Mouse (Mus musculus) kidney, embryonic 14.5 days (tissue): ENCODE measurements around the gene Acod1. TPM values are rescaled to one million over a fixed set of nuclear protein-coding genes. Genes with fewer than 3 reads are reported as not detected.
A peak's percentile ranks its signal among the peaks of the same experiment; 100 is the strongest.

ENCODE experiments used
- ATAC-seq: fragments of 200-750 bp; cut with Nextera tagmentation; 2 replicates; pipeline ENCODE4 v1.8.0; 2017; ENCODE audit warnings: moderate number of reproducible peaks, mild to moderate bottlenecking, moderate TSS enrichment, moderate library complexity; ENCODE audit not compliant: low FRiP score, low TSS enrichment
- H3K27ac ChIP-seq: fragments of 300-500 bp; sonication (generic); 2 replicates; pipeline ENCODE4 v1.5.1; 2014; ENCODE audit warnings: low read depth, mild to moderate bottlenecking, low read length, moderate library complexity, mixed read lengths
- H3K27me3 ChIP-seq: fragments of 300-500 bp; sonication (generic); 2 replicates; pipeline ENCODE4 v1.6.1; 2014; ENCODE audit warnings: mild to moderate bottlenecking, low read length; ENCODE audit not compliant: control insufficient read depth, insufficient read depth
- H3K36me3 ChIP-seq: fragments of 300-500 bp; sonication (generic); 2 replicates; pipeline ENCODE4 v1.6.1; 2014; ENCODE audit warnings: low read length, mixed read lengths; ENCODE audit not compliant: control insufficient read depth, insufficient read depth
- H3K4me1 ChIP-seq: fragments of 300-500 bp; sonication (generic); 2 replicates; pipeline ENCODE4 v1.6.1; 2014; ENCODE audit warnings: low read length, mixed read lengths; ENCODE audit not compliant: control insufficient read depth, insufficient read depth
- H3K4me2 ChIP-seq: fragments of 300-500 bp; sonication (generic); replicated peaks from 2 replicates; pipeline ENCODE4 v1.6.1; 2014; ENCODE audit warnings: low read depth, mild to moderate bottlenecking, low read length
- H3K4me3 ChIP-seq: fragments of 300-500 bp; sonication (generic); 2 replicates; pipeline ENCODE4 v1.5.1; 2014; ENCODE audit warnings: mild to moderate bottlenecking, low read length
- H3K9ac ChIP-seq: fragments of 300-500 bp; sonication (generic); 2 replicates; pipeline ENCODE4 v1.6.1; 2014; ENCODE audit warnings: low read depth, mild to moderate bottlenecking, low read length, moderate library complexity
- H3K9me3 ChIP-seq: fragments of 300-500 bp; sonication (generic); 2 replicates; pipeline ENCODE4 v1.6.1; 2016; ENCODE audit warnings: low read length; ENCODE audit not compliant: control insufficient read depth
- WGBS: fragments of 180-500 bp; shearing (Covaris S2); extraction: QIAGEN DNeasy Blood & Tissue Kit; methylation state at CpG from one replicate; pipeline ENCODE4 v1.1.7; 2014; 5-methylcytosine and 5-hydroxymethylcytosine counted together
- polyA plus RNA-seq: library from polyadenylated mRNA; unstranded; fragments of >200 nt; fragmentation: Nextera tagmentation; extraction: Ambion mirVana; gene quantifications from 2 replicates; pipeline ENCODE4 v1.2.1, GENCODE M21; 2014

Acod1 gene
- polyA plus RNA-seq, 1 experiment from 2014 or later, result not detected

DNA sequence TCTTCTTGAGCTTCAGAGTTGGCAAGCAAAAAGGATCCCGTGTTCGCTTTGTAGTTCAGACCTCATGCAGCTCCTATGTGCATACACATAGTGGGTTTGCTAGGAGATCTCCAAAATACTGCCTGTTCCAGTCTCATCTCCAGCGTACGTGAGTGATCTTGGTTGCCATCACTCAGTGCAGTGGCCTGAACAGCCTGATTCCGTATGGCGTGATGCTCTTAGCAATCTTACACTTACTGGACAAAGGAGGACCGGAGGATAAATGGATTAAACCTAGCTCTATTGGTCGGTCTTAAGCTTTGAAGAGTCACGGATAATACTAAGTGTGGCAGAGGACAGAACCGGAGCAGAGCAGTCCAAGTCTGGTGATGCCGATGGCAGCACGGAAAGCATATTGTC is 22.7 kb downstream of the Acod1 start:
- Histone ChIP-seq H3K4me3 (peak overlapping the region; percentile 71), H3K27ac (peak overlapping the region; percentile 30; the same call in 1 of the 2 replicates), H3K4me2 (peak overlapping the region; percentile 93), H3K36me3 (peaks cover 15% of the 10 kb centered on the region; the same call in 1 of the 2 replicates), H3K4me1 (0 out of 2 replicates have a peak, but pooled peaks cover 3% of the 10 kb centered on the region), H3K9ac (peak overlapping the region; percentile 77; the same call in 1 of the 2 replicates), H3K27me3 (no peaks in the 10 kb centered on the region), H3K9me3 (no peaks in the 10 kb centered on the region)
- 17% methylated on average over 12 of the region's 12 CpGs for WGBS
- ATAC-seq, result no peak; the same call in 1 of the 2 replicates

- no peaks in the 10 kb centered on the region for H3K9me3 ChIP-seq
- peaks cover 15% of the 10 kb centered on the region; the same call in 1 of the 2 replicates for H3K36me3 ChIP-seq
- WGBS, result under 1% methylated on average over 61 of the region's 65 CpGs
- H3K4me1 ChIP-seq, result 0 out of 2 replicates have a peak, but pooled peaks cover 3% of the 10 kb centered on the region
- H3K9ac ChIP-seq, result peak within 1 kb of the TSS; percentile 77
- H3K27ac ChIP-seq, result peak within 1 kb of the TSS; percentile 83
- H3K4me3 ChIP-seq, result peak within 1 kb of the TSS; percentile 71
- no peaks in the 10 kb centered on the region for H3K27me3 ChIP-seq
- ATAC-seq, result peak; percentile 99
- H3K4me2 ChIP-seq, result peak within 1 kb of the TSS; percentile 93
Measured at GRCm38 (mm10) chr14:103069864-103070611, 23.3 kb downstream of the Acod1 start, which contains the start of gene Cln5. Cln5 (plus strand) TSS chr14:103070216.

DNA sequence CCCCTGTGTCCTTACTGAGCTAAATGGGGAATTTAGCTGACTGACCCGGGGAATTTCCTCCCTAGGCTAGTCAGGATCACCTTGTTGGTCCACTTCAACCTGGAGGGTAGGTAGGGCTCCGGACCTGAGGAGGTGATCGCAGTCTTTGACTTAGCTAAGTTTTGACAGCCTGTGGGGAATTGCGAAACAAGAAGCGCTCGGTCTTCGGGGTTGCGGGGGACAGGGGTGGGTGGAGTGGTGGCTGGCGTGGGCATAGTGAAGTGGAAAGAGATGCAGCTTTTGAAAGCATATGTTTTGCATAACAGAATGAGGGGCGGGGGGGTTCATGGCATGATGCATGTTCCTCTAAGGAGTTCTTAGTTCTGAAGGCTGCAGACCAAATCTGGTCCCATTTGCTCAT is 24.0 kb downstream of the Acod1 start:
- Histone ChIP-seq H3K36me3 (peaks cover 19% of the 10 kb centered on the region; the same call in 1 of the 2 replicates), H3K4me2 (peak overlapping the region; percentile 93), H3K27me3 (no peaks in the 10 kb centered on the region), H3K27ac (no peak overlapping the region), H3K4me3 (peak overlapping the region; percentile 71), H3K9me3 (no peaks in the 10 kb centered on the region), H3K9ac (peak overlapping the region; percentile 77), H3K4me1 (0 out of 2 replicates have a peak, but pooled peaks cover 3% of the 10 kb centered on the region)
- no peak; the same call in 1 of the 2 replicates for ATAC-seq
- WGBS, result 4% methylated on average over 10 of the region's 10 CpGs

DNA sequence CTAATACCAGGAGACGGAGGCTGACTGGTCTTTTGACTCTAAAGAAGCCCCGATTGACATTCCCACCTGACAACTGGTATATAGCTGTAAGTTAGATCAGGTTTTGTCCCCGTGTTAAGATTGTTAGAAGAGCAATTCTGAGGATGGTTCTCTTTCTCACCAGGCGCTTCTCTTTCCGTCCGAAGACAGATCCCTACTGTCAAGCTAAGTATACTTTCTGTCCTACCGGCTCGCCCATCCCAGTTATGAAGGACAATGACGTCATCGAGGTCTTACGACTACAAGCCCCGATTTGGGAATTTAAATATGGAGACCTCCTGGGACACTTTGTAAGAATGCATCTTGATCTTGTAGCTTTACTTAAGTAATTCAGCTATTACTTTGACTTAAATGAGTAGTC is 24.7 kb downstream of the Acod1 start:
- no peak for ATAC-seq
- Histone ChIP-seq H3K27me3 (no peaks in the 10 kb centered on the region), H3K27ac (no peak overlapping the region), H3K4me1 (0 out of 2 replicates have a peak, but pooled peaks cover 3% of the 10 kb centered on the region), H3K36me3 (peaks cover 23% of the 10 kb centered on the region; the same call in 1 of the 2 replicates), H3K4me2 (no peak overlapping the region), H3K9ac (no peak overlapping the region), H3K9me3 (no peaks in the 10 kb centered on the region), H3K4me3 (no peak overlapping the region)
- WGBS, result 93% methylated on average over 12 of the region's 12 CpGs

GRCm38 (mm10) chr14:103072731-103073130 is 26.0 kb downstream of the Acod1 start:
- no peak overlapping the region for H3K27ac ChIP-seq
- H3K9me3 ChIP-seq, result no peaks in the 10 kb centered on the region
- no peak overlapping the region for H3K4me3 ChIP-seq
- H3K27me3 ChIP-seq, result no peaks in the 10 kb centered on the region
- H3K4me1 ChIP-seq, result 0 out of 2 replicates have a peak, but pooled peaks cover 3% of the 10 kb centered on the region
- WGBS, result 90% methylated on average over 4 of the region's 4 CpGs
- no peak overlapping the region for H3K4me2 ChIP-seq
- no peak overlapping the region for H3K9ac ChIP-seq
- H3K36me3 ChIP-seq, result peaks cover 30% of the 10 kb centered on the region; the same call in 1 of the 2 replicates
- ATAC-seq, result no peak

GRCm38 (mm10) chr14:103073825-103074224 is 27.0 kb downstream of the Acod1 start:
- Histone ChIP-seq H3K4me3 (no peak overlapping the region), H3K9me3 (no peaks in the 10 kb centered on the region), H3K4me1 (0 out of 2 replicates have a peak, but pooled peaks cover 3% of the 10 kb centered on the region), H3K36me3 (peaks cover 32% of the 10 kb centered on the region; the same call in 1 of the 2 replicates), H3K9ac (no peak overlapping the region), H3K27me3 (no peaks in the 10 kb centered on the region), H3K4me2 (no peak overlapping the region), H3K27ac (no peak overlapping the region)
- 96% methylated on average over 8 of the region's 8 CpGs for WGBS
- ATAC-seq, result no peak

GRCm38 (mm10) chr14:103075166-103075565 is 28.4 kb downstream of the Acod1 start:
- H3K4me2 ChIP-seq, result no peak overlapping the region
- peaks cover 36% of the 10 kb centered on the region; the same call in 1 of the 2 replicates for H3K36me3 ChIP-seq
- H3K9me3 ChIP-seq, result no peaks in the 10 kb centered on the region
- H3K4me3 ChIP-seq, result no peak overlapping the region
- H3K4me1 ChIP-seq, result 0 out of 2 replicates have a peak, but pooled peaks cover 3% of the 10 kb centered on the region
- no peak for ATAC-seq
- H3K27ac ChIP-seq, result no peak overlapping the region
- 90% methylated on average over 7 of the region's 7 CpGs for WGBS
- no peak overlapping the region for H3K9ac ChIP-seq
- no peaks in the 10 kb centered on the region for H3K27me3 ChIP-seq

DNA sequence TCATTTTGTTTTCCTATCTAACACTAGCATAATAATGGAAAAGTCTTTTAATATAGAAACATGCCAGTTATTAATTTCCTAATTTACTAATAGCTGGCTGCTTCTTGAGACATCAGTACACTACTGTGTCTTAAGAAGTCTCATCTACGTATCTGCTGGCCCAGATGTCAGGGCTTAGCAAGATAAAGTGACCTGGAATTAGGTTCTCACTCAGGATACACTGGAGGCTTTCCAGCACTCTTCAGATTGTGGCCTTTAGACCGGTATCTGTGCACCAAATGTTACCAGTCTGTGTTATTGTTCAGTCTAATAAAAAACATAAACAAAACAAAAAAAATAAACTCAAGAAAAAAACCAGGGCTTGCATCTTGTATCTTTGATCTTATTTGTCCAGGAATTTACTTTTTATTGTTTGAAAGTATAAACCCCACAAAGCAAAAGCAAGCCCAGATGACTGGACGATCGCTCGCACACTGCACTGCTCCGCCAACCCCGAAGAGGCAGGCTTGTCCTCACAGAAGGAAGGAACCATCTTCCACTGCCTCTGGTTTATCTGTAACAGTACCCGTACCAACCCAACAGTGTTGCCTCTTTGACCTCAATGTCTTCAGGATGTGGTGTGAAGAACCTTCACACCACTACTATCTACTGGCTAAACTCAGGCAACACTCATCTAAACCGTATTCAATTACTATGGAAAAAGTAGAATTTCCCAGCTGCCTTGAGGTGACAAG is 30.7 kb downstream of the Acod1 start:
- Histone ChIP-seq H3K36me3 (peaks cover 41% of the 10 kb centered on the region; the same call in 1 of the 2 replicates), H3K27ac (no peak overlapping the region)

More for the DNA sequence above, 30.7 kb downstream of the Acod1 start:
- Histone ChIP-seq H3K9ac (no peak overlapping the region), H3K4me1 (no peaks in the 10 kb centered on the region), H3K4me3 (no peak overlapping the region), H3K27me3 (no peaks in the 10 kb centered on the region), H3K4me2 (no peak overlapping the region), H3K9me3 (no peaks in the 10 kb centered on the region)
- ATAC-seq, result no peak
- 93% methylated on average over 9 of the region's 9 CpGs for WGBS
